Mouse (Mus musculus) brain, embryonic 14.5 days (tissue): Measurements from ENCODE around the gene Olfr323.

Experiments used
- CTCF ChIP-seq: fragments of 200-500 bp; IDR thresholded peaks from 2 replicates; pipeline ENCODE4 v1.5.1; 2012; ENCODE audit warnings: inconsistent platforms, mild to moderate bottlenecking, moderate library complexity, borderline replicate concordance; ENCODE audit not compliant: insufficient read depth, insufficient read length; ENCODE audit errors: extremely low read depth
- POLR2A ChIP-seq: fragments of 200-500 bp; IDR thresholded peaks from 2 replicates; pipeline ENCODE4 v1.6.1; 2012; ENCODE audit warnings: mild to moderate bottlenecking, inconsistent platforms, borderline replicate concordance; ENCODE audit not compliant: poor library complexity, insufficient read depth, insufficient read length, severe bottlenecking; ENCODE audit errors: extremely low read depth

- TF ChIP-seq CTCF: no peak
- TF ChIP-seq POLR2A: no peak
Observed at GRCm38 (mm10) chr11:58614526-58614925, 15.8 kb downstream of the Olfr323 start.
